Mouse (Mus musculus) forebrain, embryonic 10.5 days (tissue): ENCODE measurements at regions not wholly inside any gene's neighbourhood (a gene's known extent, or its start where the extent isn't known, plus 50 kb on each side); places are given as distances from the start of the nearest gene placed in this dataset.
A peak's percentile ranks its signal among the peaks of the same experiment; 100 is the strongest.

Source experiments
- DNase-seq: peaks from one replicate; pipeline ENCODE4 v3.0.0-alpha.2; 2017; ENCODE audit warnings: low spot score; ENCODE audit errors: extremely low spot score
- H3K27ac ChIP-seq: fragments of 300-500 bp; sonication (generic); 2 replicates; pipeline ENCODE4 v1.5.1; 2016; ENCODE audit warnings: mild to moderate bottlenecking
- H3K27me3 ChIP-seq: fragments of 300-500 bp; sonication (generic); 2 replicates; pipeline ENCODE4 v1.6.1; 2016; ENCODE audit warnings: mild to moderate bottlenecking; ENCODE audit not compliant: poor library complexity, severe bottlenecking
- H3K36me3 ChIP-seq: fragments of 300-500 bp; sonication (generic); replicated peaks from 2 replicates; pipeline ENCODE4 v1.6.1; 2016; ENCODE audit warnings: mild to moderate bottlenecking, moderate library complexity
- H3K4me1 ChIP-seq: fragments of 300-500 bp; sonication (generic); 2 replicates; pipeline ENCODE4 v1.6.1; 2016
- H3K4me3 ChIP-seq: fragments of 300-500 bp; sonication (generic); 2 replicates; pipeline ENCODE4 v1.5.1; 2016; ENCODE audit warnings: mild to moderate bottlenecking, moderate library complexity
- H3K9me3 ChIP-seq: fragments of 300-500 bp; sonication (generic); 2 replicates; pipeline ENCODE4 v1.6.1; 2016; ENCODE audit warnings: mild to moderate bottlenecking, moderate library complexity
- WGBS: fragments of 180-500 bp; shearing (Covaris S2); methylation state at CpG from one replicate; pipeline ENCODE4 v1.1.7; 2016; 5-methylcytosine and 5-hydroxymethylcytosine counted together

DNA sequence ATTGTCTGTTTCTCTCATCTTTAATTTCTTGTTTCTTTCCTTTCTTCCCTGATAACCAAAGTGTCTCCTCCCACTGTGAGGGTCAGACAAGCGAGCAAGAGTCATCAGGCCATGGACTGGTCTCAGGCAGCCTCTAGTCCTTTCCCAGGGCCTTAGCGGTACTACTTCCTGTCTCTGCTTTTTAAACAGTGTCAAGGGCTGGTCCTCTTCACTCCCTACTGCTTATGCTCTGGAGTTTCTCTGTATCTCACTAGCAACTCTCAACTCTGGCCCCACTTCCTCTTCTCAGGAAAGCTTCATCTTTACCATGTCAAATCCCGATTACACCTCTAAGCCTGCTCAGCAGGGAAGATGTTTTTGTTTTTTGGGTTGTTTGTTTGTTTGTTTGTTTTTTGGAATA lies 124.1 kb downstream of the Pten start:
- H3K27me3 ChIP-seq: no peaks in the 10 kb centered on the region
- no peak overlapping the region for H3K4me3 ChIP-seq
- DNase-seq: no peak
- no peak overlapping the region for H3K27ac ChIP-seq
- no peaks in the 10 kb centered on the region for H3K9me3 ChIP-seq
- no peaks in the 10 kb centered on the region for H3K36me3 ChIP-seq
- 83% methylated on average over 3 of the region's 3 CpGs for WGBS
- peaks cover 22% of the 10 kb centered on the region for H3K4me1 ChIP-seq

GRCm38 (mm10) chr19:32884279-32884678 lies 127.0 kb downstream of the Pten start:
- Histone ChIP-seq H3K4me1 (peaks cover 30% of the 10 kb centered on the region), H3K27me3 (no peaks in the 10 kb centered on the region), H3K36me3 (no peaks in the 10 kb centered on the region), H3K27ac (no peak overlapping the region), H3K9me3 (no peaks in the 10 kb centered on the region), H3K4me3 (no peak overlapping the region)
- DNase-seq: no peak
- 80% methylated on average over 3 of the region's 3 CpGs for WGBS

GRCm38 (mm10) chr19:32885481-32886131 lies 128.3 kb downstream of the Pten start:
- DNase-seq: no peak
- Histone ChIP-seq H3K27ac (peak overlapping the region; percentile 51; the same call in 1 of the 2 replicates), H3K4me1 (peaks cover 30% of the 10 kb centered on the region), H3K27me3 (no peaks in the 10 kb centered on the region), H3K4me3 (0 out of 2 replicates have a peak overlapping the region, but pooled peaks have one; percentile 18), H3K9me3 (no peaks in the 10 kb centered on the region), H3K36me3 (no peaks in the 10 kb centered on the region)
- WGBS: 48% methylated on average over 12 of the region's 12 CpGs

GRCm38 (mm10) chr19:32887190-32887589 lies 129.9 kb downstream of the Pten start:
- no peaks in the 10 kb centered on the region for H3K36me3 ChIP-seq
- no peak overlapping the region for H3K27ac ChIP-seq
- no peaks in the 10 kb centered on the region for H3K9me3 ChIP-seq
- no peak overlapping the region for H3K4me3 ChIP-seq
- WGBS: 84% methylated on average over 7 of the region's 7 CpGs
- peaks cover 30% of the 10 kb centered on the region for H3K4me1 ChIP-seq
- H3K27me3 ChIP-seq: no peaks in the 10 kb centered on the region
- DNase-seq: no peak

- Histone ChIP-seq H3K36me3 (no peaks in the 10 kb centered on the region), H3K4me1 (peaks cover 30% of the 10 kb centered on the region), H3K9me3 (no peaks in the 10 kb centered on the region), H3K27ac (no peak overlapping the region), H3K4me3 (no peak overlapping the region), H3K27me3 (no peaks in the 10 kb centered on the region)
- DNase-seq: no peak
- WGBS: 64% methylated on average over 12 of the region's 12 CpGs
Observed at GRCm38 (mm10) chr19:32888616-32889305, 131.5 kb downstream of the Pten start.

DNA sequence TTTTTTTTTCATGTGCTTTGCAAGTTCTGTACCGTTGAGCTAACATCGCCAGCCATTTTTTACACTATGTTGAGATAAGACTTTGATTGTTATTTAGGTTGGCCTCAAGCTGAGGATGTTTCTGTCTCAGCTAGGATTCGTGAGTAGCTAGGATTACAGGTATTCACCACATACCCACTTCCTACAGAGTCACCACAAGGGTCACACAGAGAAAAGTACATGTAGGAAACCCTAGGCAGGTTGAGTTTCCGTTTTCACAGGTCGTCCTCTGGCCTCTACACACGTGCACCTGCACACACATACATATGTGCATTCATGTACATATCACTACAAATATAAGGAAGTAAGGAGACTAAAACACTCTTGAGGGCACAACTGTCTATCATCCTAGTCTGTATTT lies 133.5 kb downstream of the Pten start:
- no peaks in the 10 kb centered on the region for H3K27me3 ChIP-seq
- H3K9me3 ChIP-seq: no peaks in the 10 kb centered on the region
- H3K4me1 ChIP-seq: peaks cover 14% of the 10 kb centered on the region
- no peak for DNase-seq
- no peak overlapping the region for H3K27ac ChIP-seq
- no peaks in the 10 kb centered on the region for H3K36me3 ChIP-seq
- no peak overlapping the region for H3K4me3 ChIP-seq
- WGBS: 90% methylated on average over 6 of the region's 6 CpGs

DNA sequence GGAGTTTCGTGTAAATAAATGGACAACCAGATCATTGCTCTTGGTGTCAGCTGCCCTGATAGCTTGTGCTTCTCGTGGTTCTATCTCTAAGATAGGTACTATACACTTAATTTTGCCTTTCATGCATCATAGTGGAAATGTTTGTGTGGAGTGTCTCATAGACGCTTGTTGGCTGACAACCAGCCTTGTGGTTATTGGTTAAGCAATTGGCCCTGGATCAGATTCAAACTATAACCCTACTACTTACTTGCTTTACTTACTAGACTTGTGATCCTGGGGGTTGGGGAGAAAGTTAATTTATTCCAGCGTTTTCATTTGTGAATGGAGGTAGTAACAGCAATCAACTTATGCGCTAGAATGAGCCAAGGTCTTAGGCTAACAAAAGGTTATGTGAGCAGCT lies 135.2 kb downstream of the Pten start:
- Histone ChIP-seq H3K4me3 (no peak overlapping the region), H3K27me3 (no peaks in the 10 kb centered on the region), H3K9me3 (no peaks in the 10 kb centered on the region), H3K4me1 (0 out of 2 replicates have a peak, but pooled peaks cover 8% of the 10 kb centered on the region), H3K36me3 (no peaks in the 10 kb centered on the region), H3K27ac (no peak overlapping the region)
- DNase-seq: no peak
- 88% methylated on average over 5 of the region's 5 CpGs for WGBS

GRCm38 (mm10) chr19:32903454-32904108 lies 146.3 kb downstream of the Pten start:
- peaks cover 29% of the 10 kb centered on the region for H3K4me1 ChIP-seq
- WGBS: 73% methylated on average over 7 of the region's 7 CpGs
- no peaks in the 10 kb centered on the region for H3K9me3 ChIP-seq
- no peak overlapping the region for H3K27ac ChIP-seq
- H3K36me3 ChIP-seq: no peaks in the 10 kb centered on the region
- H3K27me3 ChIP-seq: no peaks in the 10 kb centered on the region
- H3K4me3 ChIP-seq: no peak overlapping the region
- no peak for DNase-seq

DNA sequence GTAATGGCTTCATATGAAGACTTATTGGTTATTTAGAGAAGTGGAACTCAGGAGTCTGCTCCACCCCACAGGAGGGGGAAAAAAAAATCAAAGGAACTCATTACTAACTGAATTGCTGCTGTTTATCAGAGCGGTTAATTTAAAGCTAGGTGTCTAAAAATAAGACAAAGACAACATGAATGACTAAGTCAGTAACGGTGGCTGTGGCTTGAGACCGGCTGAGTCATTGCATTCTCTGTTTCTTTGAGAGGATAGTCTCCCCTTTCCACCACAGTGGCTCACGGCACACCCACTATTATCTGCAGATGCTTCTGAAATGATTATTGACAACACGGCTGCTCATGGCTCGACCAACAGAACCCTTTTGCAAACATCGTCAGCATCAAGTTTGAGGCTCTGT lies 147.2 kb downstream of the Pten start:
- Histone ChIP-seq H3K27ac (no peak overlapping the region), H3K36me3 (no peaks in the 10 kb centered on the region), H3K4me1 (peaks cover 36% of the 10 kb centered on the region), H3K27me3 (no peaks in the 10 kb centered on the region), H3K4me3 (no peak overlapping the region), H3K9me3 (no peaks in the 10 kb centered on the region)
- no peak for DNase-seq
- WGBS: 63% methylated on average over 7 of the region's 7 CpGs

DNA sequence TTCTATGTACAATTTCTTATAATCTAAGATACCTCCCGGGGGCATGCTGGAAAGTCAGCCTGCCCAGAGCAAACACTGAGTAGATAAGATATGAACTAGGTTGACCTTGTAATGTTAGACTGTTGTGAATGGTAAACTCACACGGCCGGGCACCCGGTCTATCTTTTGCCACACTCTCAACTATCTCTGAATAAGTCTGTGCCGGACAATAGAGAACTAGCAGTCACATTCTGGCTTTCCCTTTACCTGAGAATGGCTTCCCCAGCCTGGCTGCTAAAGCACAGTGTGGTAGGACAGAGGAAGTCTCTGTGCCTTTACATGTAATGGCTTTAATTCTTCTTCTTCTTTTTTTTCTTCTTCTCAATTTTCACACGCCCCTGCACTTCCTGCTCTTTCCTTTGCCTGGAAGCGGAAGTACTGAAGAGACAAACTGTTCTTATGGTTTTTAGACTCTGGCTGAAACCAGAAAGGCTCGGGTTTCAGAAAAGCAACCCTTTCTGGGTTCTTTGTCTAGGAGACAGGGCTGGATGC lies 148.7 kb downstream of the Pten start:
- no peak overlapping the region for H3K4me3 ChIP-seq
- no peak for DNase-seq
- H3K27me3 ChIP-seq: no peaks in the 10 kb centered on the region
- H3K4me1 ChIP-seq: peaks cover 45% of the 10 kb centered on the region
- WGBS: 73% methylated on average over 8 of the region's 8 CpGs
- H3K27ac ChIP-seq: 0 out of 2 replicates have a peak overlapping the region, but pooled peaks have one; percentile 15
- H3K36me3 ChIP-seq: no peaks in the 10 kb centered on the region
- H3K9me3 ChIP-seq: no peaks in the 10 kb centered on the region

DNA sequence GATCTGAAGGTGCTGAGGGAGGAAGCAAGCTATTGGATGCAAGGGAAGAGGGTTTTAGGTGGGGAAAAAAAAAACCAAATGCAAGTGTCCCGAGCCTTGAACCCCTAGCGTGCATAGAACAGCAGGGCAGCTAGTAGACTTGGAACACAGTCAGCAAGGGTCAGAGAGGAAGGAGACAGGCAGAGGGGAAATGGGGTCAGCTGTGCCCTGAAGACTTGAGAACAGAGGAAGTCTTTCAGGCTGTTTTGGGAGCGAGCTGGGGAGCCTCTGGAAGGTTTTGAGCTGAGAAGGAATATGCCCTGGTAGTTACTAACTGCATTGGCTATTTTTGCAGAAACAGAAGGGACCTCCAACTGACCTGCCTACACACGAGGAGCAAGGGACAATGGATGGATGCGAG lies 149.5 kb downstream of the Pten start:
- no peak overlapping the region for H3K4me3 ChIP-seq
- H3K4me1 ChIP-seq: peaks cover 45% of the 10 kb centered on the region
- H3K9me3 ChIP-seq: no peaks in the 10 kb centered on the region
- no peak for DNase-seq
- WGBS: 67% methylated on average over 5 of the region's 5 CpGs
- H3K36me3 ChIP-seq: no peaks in the 10 kb centered on the region
- H3K27ac ChIP-seq: no peak overlapping the region
- H3K27me3 ChIP-seq: no peaks in the 10 kb centered on the region

DNA sequence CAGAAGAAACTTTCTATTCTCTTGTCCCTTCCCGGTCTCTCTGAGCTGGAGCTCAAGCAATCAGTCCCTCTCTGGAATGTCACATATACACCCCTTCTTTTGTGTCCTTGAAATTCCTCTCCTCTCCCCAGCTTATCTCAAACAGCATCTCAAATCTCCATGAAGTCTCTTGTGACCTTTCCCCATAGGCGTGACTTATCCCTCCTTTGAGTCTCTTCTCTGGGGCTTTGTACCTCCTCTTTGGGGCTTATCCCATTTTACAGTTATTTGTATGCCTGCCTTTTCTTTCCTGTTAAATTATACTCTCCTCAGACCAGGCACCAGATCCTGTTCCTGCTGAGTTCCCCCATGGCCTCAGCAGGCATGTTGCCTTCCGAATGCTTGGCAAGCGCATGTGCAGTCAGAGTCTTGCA lies 152.8 kb downstream of the Pten start:
- Histone ChIP-seq H3K4me3 (no peak overlapping the region), H3K27me3 (no peaks in the 10 kb centered on the region), H3K27ac (no peak overlapping the region), H3K4me1 (peaks cover 35% of the 10 kb centered on the region), H3K36me3 (no peaks in the 10 kb centered on the region), H3K9me3 (no peaks in the 10 kb centered on the region)
- DNase-seq: no peak
- WGBS: 29% methylated on average over 4 of the region's 4 CpGs

GRCm38 (mm10) chr19:32912323-32912722 lies 155.0 kb downstream of the Pten start:
- Histone ChIP-seq H3K9me3 (no peaks in the 10 kb centered on the region), H3K36me3 (no peaks in the 10 kb centered on the region), H3K4me1 (peaks cover 21% of the 10 kb centered on the region), H3K27ac (no peak overlapping the region), H3K4me3 (no peak overlapping the region), H3K27me3 (no peaks in the 10 kb centered on the region)
- whole genome bisulfite sequencing: 88% methylated on average over 3 of the region's 3 CpGs
- DNase-seq: no peak
